ENCODE assay signal across 23 mouse cellular contexts in genomic region chr2:13080476-13080875, GRCm38 (mm10).
"Had no signal": no experiment of that assay in that cellular context is flagged by ENCODE, and none has a peak within 500 bp of the region (broad histone marks: within the 10 kb centered on the region; RNA-seq: fewer than 3 reads in every experiment).

No protein-coding gene starts in this region.

- H3K4me2 ChIP-seq: limb, embryonic 12.5 days; limb, embryonic 15.5 days; liver, embryonic 11.5 days; lung, embryonic 14.5 days; midbrain, embryonic 13.5 days; neural tube, embryonic 13.5 days had no signal

- DNase-seq: kidney, adult 2 months; kidney, postnatal 25 days; liver, postnatal 0 days; lung, embryonic 14.5 days; right cerebral cortex, adult 18-20 months; right cerebral cortex, postnatal 14 days; right cerebral cortex, postnatal 4 days; thymus, adult 2 months; thymus, postnatal 14 days; thymus, postnatal 4 days had no signal

- H3K9ac ChIP-seq: limb, embryonic 12.5 days; limb, embryonic 15.5 days; liver, embryonic 14.5 days; liver, postnatal 0 days; lung, embryonic 14.5 days; midbrain, embryonic 13.5 days; neural tube, embryonic 13.5 days had no signal

- H3K36me3 ChIP-seq: limb, embryonic 12.5 days; limb, embryonic 15.5 days; midbrain, embryonic 10.5 days; midbrain, embryonic 13.5 days; neural tube, embryonic 13.5 days had no signal

- H3K9me3 ChIP-seq: limb, embryonic 12.5 days; limb, embryonic 15.5 days; megakaryocyte, embryonic 14.5 days; midbrain, embryonic 10.5 days; midbrain, embryonic 13.5 days; neural tube, embryonic 13.5 days had no signal

- H3K27ac ChIP-seq: kidney, postnatal 0 days; limb, embryonic 12.5 days; limb, embryonic 15.5 days; liver, embryonic 14.5 days; midbrain, embryonic 10.5 days; midbrain, embryonic 13.5 days; neural tube, embryonic 13.5 days; stomach, postnatal 0 days had no signal

- H3K4me3 ChIP-seq: limb, embryonic 12.5 days; limb, embryonic 15.5 days; megakaryocyte, embryonic 14.5 days; midbrain, embryonic 10.5 days; midbrain, embryonic 13.5 days; myocyte; neural tube, embryonic 13.5 days had no signal

- H3K4me1 ChIP-seq: limb, embryonic 12.5 days; limb, embryonic 15.5 days had no signal

- H3K27me3 ChIP-seq: limb, embryonic 12.5 days; limb, embryonic 15.5 days; megakaryocyte, embryonic 14.5 days; midbrain, embryonic 13.5 days; neural tube, embryonic 13.5 days had no signal

- ATAC-seq: liver, postnatal 0 days; lung, postnatal 0 days; midbrain, embryonic 13.5 days; midbrain, embryonic 16.5 days had no signal
